Mouse (Mus musculus): ENCODE measurements around the gene Tomm20.

Tomm20 gene

GRCm38 (mm10) chr8:126970579-126971313 is 25.1 kb upstream of the Tomm20 start, which contains the start of gene Rbm34:
Gene Rbm34 (minus strand): TSS chr8:126971071.
- Histone ChIP-seq H3K9me3 (ENCODE audit: low read length) (no peaks in the 10 kb centered on the region), H3K27me3 (ENCODE audit: insufficient read depth, low read length) (no peaks in the 10 kb centered on the region), H3K4me1 (replicated peaks; ENCODE audit: low read depth, low read length) (peaks cover 73% of the 10 kb centered on the region), H3K4me3 (replicated peaks; ENCODE audit: low read length) (peak within 1 kb of the TSS; percentile 98), H3K36me3 (ENCODE audit: insufficient read depth, low read length) (peaks cover 39% of the 10 kb centered on the region)
- no peak for TF ChIP-seq POU5F1 (IDR thresholded peaks at IDR 0.05; ENCODE audit: borderline replicate concordance, low read length)
- no peak for TF ChIP-seq NANOG (IDR thresholded peaks at IDR 0.05; ENCODE audit: borderline replicate concordance, low read length)

DNA sequence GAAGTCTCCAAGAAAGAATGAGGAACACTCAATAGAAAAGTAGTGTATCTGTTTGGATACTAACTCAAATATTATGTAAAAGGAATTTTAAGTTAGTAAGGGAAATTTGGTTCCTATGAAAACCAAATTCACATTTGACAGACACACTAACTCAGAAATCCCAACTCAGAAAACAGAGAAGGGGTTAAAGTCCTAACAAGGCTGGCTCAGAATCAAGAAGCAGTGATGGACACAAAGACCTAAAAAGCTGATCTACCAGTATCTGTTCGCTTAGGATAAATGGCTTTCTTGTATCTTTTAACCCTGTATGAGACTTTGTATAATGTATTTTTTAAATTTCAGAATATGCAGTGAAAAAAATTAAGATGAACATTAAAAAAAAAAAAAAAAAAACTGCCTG is 23.9 kb upstream of the Tomm20 start:
- Histone ChIP-seq H3K27me3 (ENCODE audit: insufficient read depth, low read length) (no peaks in the 10 kb centered on the region), H3K4me3 (replicated peaks; ENCODE audit: low read length) (0 out of 2 replicates have a peak overlapping the region, but pooled peaks have one; percentile 98), H3K9me3 (ENCODE audit: low read length) (no peaks in the 10 kb centered on the region), H3K36me3 (ENCODE audit: insufficient read depth, low read length) (peaks cover 51% of the 10 kb centered on the region), H3K4me1 (replicated peaks; ENCODE audit: low read depth, low read length) (peaks cover 71% of the 10 kb centered on the region)
- TF ChIP-seq NANOG (IDR thresholded peaks at IDR 0.05; ENCODE audit: borderline replicate concordance, low read length) = no peak
- TF ChIP-seq CTCF (conservative IDR thresholded peaks at IDR 0.05; ENCODE audit: low read length) = no peak
- no peak for TF ChIP-seq POU5F1 (IDR thresholded peaks at IDR 0.05; ENCODE audit: borderline replicate concordance, low read length)

GRCm38 (mm10) chr8:126968107-126968506 is 22.5 kb upstream of the Tomm20 start:
- H3K4me3 ChIP-seq (replicated peaks; ENCODE audit: low read length) = peak overlapping the region; percentile 5; the same call in 1 of the 2 replicates
- no peaks in the 10 kb centered on the region for H3K9me3 ChIP-seq (ENCODE audit: low read length)
- no peaks in the 10 kb centered on the region for H3K27me3 ChIP-seq (ENCODE audit: insufficient read depth, low read length)
- peaks cover 64% of the 10 kb centered on the region for H3K4me1 ChIP-seq (replicated peaks; ENCODE audit: low read depth, low read length)
- peaks cover 66% of the 10 kb centered on the region for H3K36me3 ChIP-seq (ENCODE audit: insufficient read depth, low read length)
- TF ChIP-seq NANOG (IDR thresholded peaks at IDR 0.05; ENCODE audit: borderline replicate concordance, low read length) (no peak; the same call in 1 of the 2 replicates), CTCF (conservative IDR thresholded peaks at IDR 0.05; ENCODE audit: low read length) (no peak), POU5F1 (IDR thresholded peaks at IDR 0.05; ENCODE audit: borderline replicate concordance, low read length) (no peak)

- Histone ChIP-seq H3K36me3 (ENCODE audit: insufficient read depth, low read length) (peaks cover 94% of the 10 kb centered on the region), H3K9me3 (ENCODE audit: low read length) (no peaks in the 10 kb centered on the region), H3K4me1 (replicated peaks; ENCODE audit: low read depth, low read length) (peaks cover 48% of the 10 kb centered on the region), H3K4me3 (replicated peaks; ENCODE audit: low read length) (no peak overlapping the region), H3K27me3 (ENCODE audit: insufficient read depth, low read length) (no peaks in the 10 kb centered on the region)
- TF ChIP-seq CTCF (conservative IDR thresholded peaks at IDR 0.05; ENCODE audit: low read length) (no peak), NANOG (IDR thresholded peaks at IDR 0.05; ENCODE audit: borderline replicate concordance, low read length) (no peak), POU5F1 (IDR thresholded peaks at IDR 0.05; ENCODE audit: borderline replicate concordance, low read length) (no peak)
These were observed 19.6 kb upstream of the Tomm20 start for GRCm38 (mm10) chr8:126965246-126965645.

- H3K9me3 ChIP-seq (ENCODE audit: low read length) = no peaks in the 10 kb centered on the region
- H3K4me3 ChIP-seq (replicated peaks; ENCODE audit: low read length) = no peak overlapping the region
- TF ChIP-seq CTCF (conservative IDR thresholded peaks at IDR 0.05; ENCODE audit: low read length) = no peak
- no peak for TF ChIP-seq POU5F1 (IDR thresholded peaks at IDR 0.05; ENCODE audit: borderline replicate concordance, low read length)
- TF ChIP-seq NANOG (IDR thresholded peaks at IDR 0.05; ENCODE audit: borderline replicate concordance, low read length) = no peak
- H3K4me1 ChIP-seq (replicated peaks; ENCODE audit: low read depth, low read length) = peaks cover 30% of the 10 kb centered on the region
- no peaks in the 10 kb centered on the region for H3K27me3 ChIP-seq (ENCODE audit: insufficient read depth, low read length)
- peaks cover 98% of the 10 kb centered on the region for H3K36me3 ChIP-seq (ENCODE audit: insufficient read depth, low read length)
These were observed 17.2 kb upstream of the Tomm20 start for GRCm38 (mm10) chr8:126962871-126963270.

DNA sequence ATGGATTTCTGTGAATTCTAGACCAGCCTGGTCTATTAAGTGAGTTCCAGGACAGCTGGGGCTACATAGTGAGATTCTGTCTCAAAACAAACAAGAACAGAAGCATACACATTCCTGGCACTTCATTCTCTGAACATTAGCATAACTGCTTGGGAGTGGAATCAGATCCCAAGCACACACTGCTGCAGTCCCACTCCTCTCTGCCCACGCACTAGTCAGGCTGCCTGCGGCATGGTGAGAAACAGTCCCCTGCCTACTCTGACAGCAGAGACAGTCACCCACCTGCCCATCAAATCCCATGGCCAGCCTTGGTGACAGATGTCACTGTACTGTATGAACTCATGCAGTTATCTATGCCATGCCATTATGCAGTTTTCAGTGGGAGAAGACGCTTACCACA is 15.9 kb upstream of the Tomm20 start:
- TF ChIP-seq POU5F1 (IDR thresholded peaks at IDR 0.05; ENCODE audit: borderline replicate concordance, low read length) = no peak
- TF ChIP-seq NANOG (IDR thresholded peaks at IDR 0.05; ENCODE audit: borderline replicate concordance, low read length) = no peak
- TF ChIP-seq CTCF (conservative IDR thresholded peaks at IDR 0.05; ENCODE audit: low read length) = no peak
- Histone ChIP-seq H3K4me1 (replicated peaks; ENCODE audit: low read depth, low read length) (peaks cover 17% of the 10 kb centered on the region), H3K27me3 (ENCODE audit: insufficient read depth, low read length) (no peaks in the 10 kb centered on the region), H3K4me3 (replicated peaks; ENCODE audit: low read length) (no peak overlapping the region), H3K9me3 (ENCODE audit: low read length) (no peaks in the 10 kb centered on the region), H3K36me3 (ENCODE audit: insufficient read depth, low read length) (peaks cover 98% of the 10 kb centered on the region)

DNA sequence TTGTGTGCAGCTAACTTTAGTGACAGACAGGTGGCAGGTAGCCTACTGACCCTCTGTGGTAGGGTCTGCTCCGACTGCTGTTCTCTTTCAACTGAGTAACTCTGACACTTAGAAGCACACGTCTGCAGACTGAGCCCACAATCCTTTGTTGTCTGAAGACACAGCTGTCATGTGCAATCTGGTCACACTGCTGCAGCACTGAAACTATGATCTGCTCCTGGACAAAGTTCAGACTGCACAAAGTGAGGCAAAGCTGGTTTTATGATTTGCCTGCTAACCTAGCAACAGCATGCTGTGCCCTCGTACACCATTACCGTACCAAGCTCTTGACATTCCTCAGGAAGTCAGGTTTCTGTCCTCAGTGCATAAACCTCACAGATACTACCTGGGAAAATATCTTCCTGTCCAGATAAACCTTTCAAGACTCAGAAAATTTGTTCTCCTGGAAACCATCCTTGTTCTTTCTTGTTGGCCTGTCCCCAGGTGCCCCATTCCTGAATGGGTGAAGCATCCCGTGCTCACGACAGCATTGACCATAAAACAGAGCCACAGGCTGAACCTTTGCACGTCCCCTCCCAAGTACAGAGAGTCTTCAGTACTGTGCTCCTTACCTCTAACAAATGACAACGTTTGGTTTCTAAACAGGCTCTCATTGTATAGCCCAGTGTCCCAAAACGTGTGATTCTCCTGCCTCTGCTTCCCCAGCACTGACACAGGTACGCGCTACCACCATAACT is 6.4 kb upstream of the Tomm20 start:
- no peak overlapping the region for H3K4me3 ChIP-seq (replicated peaks; ENCODE audit: low read length)
- H3K27me3 ChIP-seq (ENCODE audit: insufficient read depth, low read length) = no peaks in the 10 kb centered on the region
- no peak for TF ChIP-seq POU5F1 (IDR thresholded peaks at IDR 0.05; ENCODE audit: borderline replicate concordance, low read length)
- no peak for TF ChIP-seq CTCF (conservative IDR thresholded peaks at IDR 0.05; ENCODE audit: low read length)
- no peak for TF ChIP-seq NANOG (IDR thresholded peaks at IDR 0.05; ENCODE audit: borderline replicate concordance, low read length)
- H3K9me3 ChIP-seq (ENCODE audit: low read length) = no peaks in the 10 kb centered on the region
- H3K4me1 ChIP-seq (replicated peaks; ENCODE audit: low read depth, low read length) = peaks cover 3% of the 10 kb centered on the region
- peaks cover 94% of the 10 kb centered on the region for H3K36me3 ChIP-seq (ENCODE audit: insufficient read depth, low read length)

DNA sequence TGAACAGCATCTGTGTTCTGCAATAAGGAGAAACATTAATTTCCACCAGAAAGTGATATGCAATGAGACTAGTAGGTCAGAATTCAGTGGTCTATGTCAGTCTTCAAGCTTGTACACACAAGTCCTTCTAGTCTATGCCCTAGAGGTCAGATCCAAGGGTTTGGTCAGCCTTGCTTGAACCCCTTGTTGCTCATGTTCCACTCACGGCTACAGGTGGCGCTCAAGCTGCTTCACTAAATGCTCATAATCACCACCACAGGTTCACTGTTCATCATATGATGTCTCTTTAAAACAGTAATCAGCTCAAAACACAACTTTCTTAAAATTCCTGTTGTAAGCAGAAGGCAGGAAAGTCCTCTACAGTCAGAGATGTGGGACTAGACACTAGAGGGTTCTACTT is 3.9 kb upstream of the Tomm20 start:
- H3K4me3 ChIP-seq (replicated peaks; ENCODE audit: low read length) = no peak overlapping the region
- peaks cover 14% of the 10 kb centered on the region for H3K4me1 ChIP-seq (replicated peaks; ENCODE audit: low read depth, low read length)
- peaks cover 73% of the 10 kb centered on the region for H3K36me3 ChIP-seq (ENCODE audit: insufficient read depth, low read length)
- TF ChIP-seq NANOG (IDR thresholded peaks at IDR 0.05; ENCODE audit: borderline replicate concordance, low read length) (no peak), CTCF (conservative IDR thresholded peaks at IDR 0.05; ENCODE audit: low read length) (no peak), POU5F1 (IDR thresholded peaks at IDR 0.05; ENCODE audit: borderline replicate concordance, low read length) (no peak)
- H3K27me3 ChIP-seq (ENCODE audit: insufficient read depth, low read length) = no peaks in the 10 kb centered on the region
- H3K9me3 ChIP-seq (ENCODE audit: low read length) = no peaks in the 10 kb centered on the region

Data from E14TG2a.4 (cell line).